Mouse (Mus musculus) kidney, postnatal 0 days (tissue): ENCODE data around the gene Kcnd3. TPM values are rescaled to one million over a fixed set of nuclear protein-coding genes. Genes with fewer than 3 reads are reported as not detected.

Experiments
- ATAC-seq: fragments of 200-750 bp; cut with Nextera tagmentation; replicated peaks from 2 replicates; pipeline ENCODE4 v1.8.0; 2017; ENCODE audit warnings: low read depth, moderate number of reproducible peaks, moderate TSS enrichment, moderate library complexity; ENCODE audit not compliant: low FRiP score
- DNase-seq: peaks from one replicate; pipeline ENCODE4 v3.0.0-alpha.2; 2016; ENCODE audit warnings: low spot score
- H3K27ac ChIP-seq: fragments of 300-500 bp; sonication (generic); 2 replicates; pipeline ENCODE4 v1.5.1; 2014; ENCODE audit warnings: mild to moderate bottlenecking
- H3K27me3 ChIP-seq: fragments of 300-500 bp; sonication (generic); 2 replicates; pipeline ENCODE4 v1.6.1; 2014; ENCODE audit warnings: low read length, mixed read lengths; ENCODE audit not compliant: insufficient read depth
- H3K36me3 ChIP-seq: fragments of 300-500 bp; sonication (generic); 2 replicates; pipeline ENCODE4 v1.6.1; 2014; ENCODE audit warnings: low read length, mixed read lengths; ENCODE audit not compliant: insufficient read depth
- H3K4me1 ChIP-seq: fragments of 300-500 bp; sonication (generic); replicated peaks from 2 replicates; pipeline ENCODE4 v1.6.1; 2014; ENCODE audit warnings: antibody characterized with exemption, low read length, mixed read lengths; ENCODE audit not compliant: insufficient read depth
- H3K4me2 ChIP-seq: fragments of 300-500 bp; sonication (generic); 2 replicates; pipeline ENCODE4 v1.6.1; 2014; ENCODE audit warnings: mild to moderate bottlenecking, low read length, moderate library complexity, mixed read lengths
- H3K4me3 ChIP-seq: fragments of 300-500 bp; sonication (generic); replicated peaks from 2 replicates; pipeline ENCODE4 v1.5.1; 2014; ENCODE audit warnings: low read depth, low read length
- H3K9ac ChIP-seq: fragments of 300-500 bp; sonication (generic); 2 replicates; pipeline ENCODE4 v1.6.1; 2014; ENCODE audit warnings: low read depth, low read length
- H3K9me3 ChIP-seq: fragments of 300-500 bp; sonication (generic); replicated peaks from 2 replicates; pipeline ENCODE4 v1.6.1; 2016; ENCODE audit warnings: low read length, inconsistent platforms, mixed read lengths
- CTCF ChIP-seq: IDR thresholded peaks from 2 replicates; pipeline ENCODE4 v1.5.1; 2016; ENCODE audit warnings: antibody characterized with exemption, low read depth, mild to moderate bottlenecking, moderate library complexity
- WGBS: fragments of 180-500 bp; shearing (Covaris S2); extraction: QIAGEN DNeasy Blood & Tissue Kit; methylation state at CpG from one replicate; pipeline ENCODE4 v1.1.7; 2014; 5-methylcytosine and 5-hydroxymethylcytosine counted together
- polyA plus RNA-seq: library from polyadenylated mRNA; unstranded; fragments of >200 nt; fragmentation: Nextera tagmentation; extraction: Ambion mirVana; gene quantifications from 2 replicates; pipeline ENCODE4 v1.2.1, GENCODE M21; 2015

Kcnd3 gene
- polyA plus RNA-seq, 1 experiment from 2014 or later, result 2.9 TPM

DNA sequence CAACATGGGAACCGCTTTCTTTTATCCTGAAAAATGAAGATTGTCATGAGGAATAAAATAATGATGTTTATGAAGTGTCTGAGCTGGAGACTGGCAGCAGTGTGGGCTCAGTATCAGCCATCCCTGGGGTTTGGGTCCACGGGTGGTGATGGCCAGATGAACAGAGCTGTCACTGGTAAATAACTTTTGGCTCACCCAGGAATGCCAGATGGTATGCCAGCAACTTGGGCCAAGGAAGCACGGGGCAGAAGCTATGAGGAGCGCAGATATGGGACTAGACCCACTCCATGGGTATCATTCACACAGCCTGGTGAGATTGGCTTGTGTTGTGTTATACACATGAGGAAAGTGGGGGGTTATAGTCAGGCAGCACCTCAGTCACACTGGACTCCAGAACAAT is 26.7 kb downstream of the Kcnd3 start:
- TF ChIP-seq CTCF, result no peak
- ATAC-seq, result no peak

DNA sequence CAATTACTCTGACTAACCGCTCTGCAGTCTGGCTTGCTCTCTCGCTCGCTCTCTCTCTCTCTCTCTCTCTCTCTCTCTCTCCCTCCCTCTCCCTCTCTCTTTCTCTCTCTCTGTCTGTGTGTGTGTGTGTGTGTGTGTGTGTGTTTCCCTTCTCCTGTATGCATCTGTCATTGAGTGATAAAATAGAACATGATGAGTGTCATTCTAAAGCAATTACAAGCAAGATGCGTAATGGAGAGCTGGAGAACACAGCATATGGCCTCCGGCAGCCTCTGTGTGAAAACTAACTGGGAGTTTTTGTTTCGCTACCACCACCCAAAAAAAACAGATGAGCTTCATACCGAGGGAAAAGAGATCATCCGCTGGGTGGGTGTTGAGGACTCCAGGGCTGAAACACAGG is 29.3 kb downstream of the Kcnd3 start:
- WGBS, result 36% methylated on average over 8 of the region's 8 CpGs
- ATAC-seq (no peak; the same call in 1 of the 2 replicates), DNase-seq (no peak)
- no peak overlapping the region for H3K9ac ChIP-seq
- no peaks in the 10 kb centered on the region for H3K9me3 ChIP-seq
- H3K4me3 ChIP-seq, result no peak overlapping the region
- H3K36me3 ChIP-seq, result no peaks in the 10 kb centered on the region
- no peak for TF ChIP-seq CTCF
- no peaks in the 10 kb centered on the region for H3K4me1 ChIP-seq
- H3K27ac ChIP-seq, result no peak overlapping the region; the same call in 1 of the 2 replicates
- H3K4me2 ChIP-seq, result peak overlapping the region; percentile 28; the same call in 1 of the 2 replicates
- no peaks in the 10 kb centered on the region for H3K27me3 ChIP-seq

More for the DNA sequence above, 26.7 kb downstream of the Kcnd3 start:
- no peaks in the 10 kb centered on the region for H3K27me3 ChIP-seq
- H3K4me2 ChIP-seq, result no peak overlapping the region
- H3K27ac ChIP-seq, result no peak overlapping the region
- no peaks in the 10 kb centered on the region for H3K9me3 ChIP-seq
- no peak overlapping the region for H3K9ac ChIP-seq
- no peaks in the 10 kb centered on the region for H3K4me1 ChIP-seq
- no peaks in the 10 kb centered on the region for H3K36me3 ChIP-seq
- DNase-seq, result no peak
- H3K4me3 ChIP-seq, result no peak overlapping the region
- WGBS, result 85% methylated on average over 4 of the region's 4 CpGs

DNA sequence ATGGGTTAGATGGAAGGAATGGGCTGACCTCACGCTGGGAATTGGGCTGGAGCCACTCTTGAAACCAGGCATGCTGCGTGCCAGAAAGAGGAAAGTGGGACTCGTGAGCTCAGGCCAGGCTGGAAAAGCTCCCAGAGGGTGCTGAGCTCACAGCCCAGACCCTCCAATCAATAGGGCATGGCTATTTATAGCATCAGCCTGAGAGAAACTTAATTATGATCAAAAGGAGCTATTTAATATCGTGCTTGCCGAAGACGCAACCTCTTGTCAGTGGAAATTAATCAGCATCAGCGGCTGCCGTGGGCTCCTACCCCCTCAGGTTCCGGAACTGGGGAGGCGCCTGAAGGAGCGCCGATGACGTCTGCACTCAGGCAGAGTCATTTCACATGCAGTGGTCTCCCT is 31.5 kb downstream of the Kcnd3 start:
- Histone ChIP-seq H3K4me1 (no peaks in the 10 kb centered on the region), H3K4me3 (no peak overlapping the region), H3K27ac (no peak overlapping the region), H3K4me2 (no peak overlapping the region), H3K36me3 (no peaks in the 10 kb centered on the region), H3K27me3 (no peaks in the 10 kb centered on the region), H3K9me3 (no peaks in the 10 kb centered on the region), H3K9ac (no peak overlapping the region)
- ATAC-seq, result no peak
- WGBS, result 54% methylated on average over 13 of the region's 13 CpGs
- TF ChIP-seq CTCF, result no peak
- no peak for DNase-seq

GRCm38 (mm10) chr3:105487171-105487570 is 35.0 kb downstream of the Kcnd3 start:
- peak; percentile 53 for DNase-seq
- WGBS, result 37% methylated on average over 8 of the region's 8 CpGs

DNA sequence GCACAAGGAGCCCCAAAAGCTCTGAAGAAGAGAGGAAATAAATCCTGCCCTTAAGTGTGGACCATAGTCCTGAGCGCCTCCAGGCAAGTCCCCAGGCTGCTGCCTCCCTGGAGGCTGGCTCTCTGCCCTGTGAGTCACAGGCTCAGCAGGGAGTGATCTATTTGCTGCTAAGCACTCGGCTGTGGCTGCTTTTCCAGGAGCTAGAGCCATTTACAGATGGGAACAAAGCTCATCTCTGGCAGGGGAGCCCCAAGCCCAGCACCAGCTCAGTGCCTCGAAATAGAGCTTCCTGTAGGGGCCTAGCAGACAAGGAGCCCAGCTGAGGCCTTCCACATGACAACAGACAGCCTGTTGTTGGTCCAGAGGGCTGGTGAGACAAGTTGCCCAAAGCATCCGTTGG is 37.5 kb downstream of the Kcnd3 start:
- ATAC-seq (no peak), DNase-seq (no peak)
- no peak for TF ChIP-seq CTCF
- Histone ChIP-seq H3K4me3 (no peak overlapping the region), H3K9ac (no peak overlapping the region), H3K27me3 (no peaks in the 10 kb centered on the region), H3K9me3 (no peaks in the 10 kb centered on the region), H3K36me3 (no peaks in the 10 kb centered on the region), H3K4me1 (no peaks in the 10 kb centered on the region), H3K4me2 (no peak overlapping the region), H3K27ac (no peak overlapping the region)
- WGBS, result 33% methylated on average over 4 of the region's 4 CpGs

More at GRCm38 (mm10) chr3:105487171-105487570, 35.0 kb downstream of the Kcnd3 start:
- no peak overlapping the region for H3K4me2 ChIP-seq
- no peak overlapping the region for H3K4me3 ChIP-seq
- H3K9ac ChIP-seq, result no peak overlapping the region
- no peaks in the 10 kb centered on the region for H3K4me1 ChIP-seq
- H3K36me3 ChIP-seq, result no peaks in the 10 kb centered on the region
- no peak for ATAC-seq
- H3K27me3 ChIP-seq, result no peaks in the 10 kb centered on the region
- H3K27ac ChIP-seq, result no peak overlapping the region
- H3K9me3 ChIP-seq, result no peaks in the 10 kb centered on the region
- TF ChIP-seq CTCF, result no peak

- no peak overlapping the region for H3K27ac ChIP-seq
- ATAC-seq (no peak), DNase-seq (no peak)
- WGBS, result 33% methylated on average over 9 of the region's 9 CpGs
- H3K9ac ChIP-seq, result no peak overlapping the region
- H3K4me1 ChIP-seq, result no peaks in the 10 kb centered on the region
- H3K4me2 ChIP-seq, result no peak overlapping the region
- H3K4me3 ChIP-seq, result no peak overlapping the region
- no peak for TF ChIP-seq CTCF
- no peaks in the 10 kb centered on the region for H3K9me3 ChIP-seq
- H3K36me3 ChIP-seq, result no peaks in the 10 kb centered on the region
- no peaks in the 10 kb centered on the region for H3K27me3 ChIP-seq
Measured at GRCm38 (mm10) chr3:105494886-105495285, 42.8 kb downstream of the Kcnd3 start.

- no peak overlapping the region for H3K4me2 ChIP-seq
- DNase-seq, result no peak
- no peak overlapping the region for H3K27ac ChIP-seq
- H3K36me3 ChIP-seq, result no peaks in the 10 kb centered on the region
- 52% methylated on average over 7 of the region's 7 CpGs for WGBS
- no peak overlapping the region for H3K9ac ChIP-seq
- H3K9me3 ChIP-seq, result no peaks in the 10 kb centered on the region
- no peaks in the 10 kb centered on the region for H3K4me1 ChIP-seq
- ATAC-seq, result no peak
- H3K27me3 ChIP-seq, result no peaks in the 10 kb centered on the region
- no peak for TF ChIP-seq CTCF
- no peak overlapping the region for H3K4me3 ChIP-seq
Measured at GRCm38 (mm10) chr3:105496216-105496615, 44.1 kb downstream of the Kcnd3 start.
